Mouse (Mus musculus): ENCODE results near the gene Mast4.

Gene Mast4

GRCm38 (mm10) chr13:102888895-102889490 lies 445.3 kb downstream of the Mast4 start:
- peak; percentile 73 for DNase-seq (ENCODE audit: low spot score)

- no peak for DNase-seq (ENCODE audit: low spot score)
Observed at GRCm38 (mm10) chr13:102888211-102888610, 446.1 kb downstream of the Mast4 start.

- no peak for DNase-seq (ENCODE audit: low spot score)
Observed at GRCm38 (mm10) chr13:102887534-102887933, 446.8 kb downstream of the Mast4 start.

GRCm38 (mm10) chr13:102886788-102887187 lies 447.5 kb downstream of the Mast4 start:
- DNase-seq (ENCODE audit: low spot score) = no peak

GRCm38 (mm10) chr13:102886147-102886546 lies 448.1 kb downstream of the Mast4 start:
- no peak for DNase-seq (ENCODE audit: low spot score)

GRCm38 (mm10) chr13:102880381-102881076 lies 453.8 kb downstream of the Mast4 start:
- no peak for DNase-seq (ENCODE audit: low spot score)

- DNase-seq (ENCODE audit: low spot score) = no peak
Observed at GRCm38 (mm10) chr13:102878631-102879030, 455.7 kb downstream of the Mast4 start.

- DNase-seq (ENCODE audit: low spot score) = no peak
Observed at GRCm38 (mm10) chr13:102877766-102878325, 456.5 kb downstream of the Mast4 start.

- no peak for DNase-seq (ENCODE audit: low spot score)
Observed at GRCm38 (mm10) chr13:102877154-102877553, 457.1 kb downstream of the Mast4 start.

GRCm38 (mm10) chr13:102875520-102875919 lies 458.8 kb downstream of the Mast4 start:
- no peak for DNase-seq (ENCODE audit: low spot score)

- no peak for DNase-seq (ENCODE audit: low spot score)
Observed at GRCm38 (mm10) chr13:102875144-102875476, 459.2 kb downstream of the Mast4 start.

GRCm38 (mm10) chr13:102874465-102875143 lies 459.7 kb downstream of the Mast4 start:
- DNase-seq (ENCODE audit: low spot score) = peak; percentile 34

- no peak for DNase-seq (ENCODE audit: low spot score)
Observed at GRCm38 (mm10) chr13:102873412-102874016, 460.8 kb downstream of the Mast4 start.

GRCm38 (mm10) chr13:102871380-102872104 lies 462.8 kb downstream of the Mast4 start:
- no peak for DNase-seq (ENCODE audit: low spot score)

- DNase-seq (ENCODE audit: low spot score) = no peak
Observed at GRCm38 (mm10) chr13:102869541-102869940, 464.8 kb downstream of the Mast4 start.

GRCm38 (mm10) chr13:102866816-102867215 lies 467.5 kb downstream of the Mast4 start:
- no peak for DNase-seq (ENCODE audit: low spot score)

GRCm38 (mm10) chr13:102865971-102866724 lies 468.1 kb downstream of the Mast4 start:
- peak; percentile 50 for DNase-seq (ENCODE audit: low spot score)

GRCm38 (mm10) chr13:102865494-102865893 lies 468.8 kb downstream of the Mast4 start:
- no peak for DNase-seq (ENCODE audit: low spot score)

- no peak for DNase-seq (ENCODE audit: low spot score)
Observed at GRCm38 (mm10) chr13:102864840-102865239, 469.5 kb downstream of the Mast4 start.

- no peak for DNase-seq (ENCODE audit: low spot score)
Observed at GRCm38 (mm10) chr13:102864079-102864478, 470.2 kb downstream of the Mast4 start.

GRCm38 (mm10) chr13:102862981-102863380 lies 471.3 kb downstream of the Mast4 start:
- no peak for DNase-seq (ENCODE audit: low spot score)
